Mouse (Mus musculus) CD4-positive, CD25-positive, alpha-beta regulatory T cell (primary cell): ENCODE data around the gene Bsph1. TPM values are rescaled to one million over a fixed set of nuclear protein-coding genes. Genes with fewer than 3 reads are reported as not detected.

ENCODE experiments used
- polyA plus RNA-seq: library from polyadenylated mRNA; unstranded; fragments of 100-300 nt; shearing (Covaris generic); gene quantifications from one replicate; pipeline ENCODE4 v1.2.1, GENCODE M21; 2017

Gene Bsph1
- polyA plus RNA-seq, result not detected

DNA sequence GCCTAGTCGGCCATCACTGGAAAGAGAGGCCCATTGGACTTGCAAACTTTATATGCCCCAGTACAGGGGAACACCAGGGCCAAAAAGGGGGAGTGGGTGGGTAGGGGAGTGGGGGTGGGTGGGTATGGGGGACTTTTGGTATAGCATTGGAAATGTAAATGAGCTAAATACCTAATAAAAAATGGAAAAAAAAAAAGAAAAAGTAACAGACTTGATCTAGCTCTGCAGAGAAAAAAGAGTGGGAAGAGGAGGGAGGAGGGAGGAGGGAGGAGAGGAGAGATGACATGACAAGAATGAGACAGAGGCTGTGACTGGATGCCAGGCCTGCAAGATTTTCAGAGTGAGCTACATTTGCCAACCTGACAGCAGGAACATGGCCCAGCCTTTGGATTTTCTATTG is at the start of gene Bsph1:
TSS of gene Bsph1 (plus strand) at position 301 of the 400 bp plus-strand sequence.

Other genes with a start within 250 kb of the Bsph1 start
- not detected for gene Vmn1r89, start 237.8 kb upstream of the Bsph1 start, polyA plus RNA-seq
- 22.0 TPM for gene Lig1, start 173.6 kb upstream of the Bsph1 start, polyA plus RNA-seq
- gene Zswim9, start 172.1 kb upstream of the Bsph1 start, polyA plus RNA-seq, result 3.6 TPM
- 0.13 TPM for gene Pla2g4c, start 126.2 kb upstream of the Bsph1 start, polyA plus RNA-seq
- not detected for gene Cabp5, start 52.7 kb upstream of the Bsph1 start, polyA plus RNA-seq
- gene Bsph2, start 120.2 kb downstream of the Bsph1 start, polyA plus RNA-seq, result not detected
- gene Sult2a5, start 173.1 kb downstream of the Bsph1 start, polyA plus RNA-seq, result not detected